Mouse (Mus musculus) lung, embryonic 14.5 days (tissue): Measurements from ENCODE around the gene Zfp184. TPM values are rescaled to one million over a fixed set of nuclear protein-coding genes. Genes with fewer than 3 reads are reported as not detected.

Source experiments
- ATAC-seq: fragments of 200-750 bp; cut with Nextera tagmentation; 2 replicates; pipeline ENCODE4 v1.8.0; 2017; ENCODE audit warnings: mild to moderate bottlenecking, moderate TSS enrichment, moderate library complexity; ENCODE audit not compliant: insufficient read depth
- DNase-seq: peaks from one replicate; pipeline ENCODE4 v3.0.0-alpha.2; 2015
- H3K27ac ChIP-seq: fragments of 300-500 bp; sonication (generic); 2 replicates; pipeline ENCODE4 v1.5.1; 2014; ENCODE audit warnings: low read depth, mild to moderate bottlenecking, moderate library complexity
- H3K27me3 ChIP-seq: fragments of 300-500 bp; sonication (generic); 2 replicates; pipeline ENCODE4 v1.6.1; 2014; ENCODE audit warnings: low read length, control low read depth; ENCODE audit not compliant: insufficient read depth
- H3K36me3 ChIP-seq: fragments of 300-500 bp; sonication (generic); 2 replicates; pipeline ENCODE4 v1.6.1; 2014; ENCODE audit warnings: control low read depth; ENCODE audit not compliant: insufficient read depth
- H3K4me1 ChIP-seq: fragments of 300-500 bp; sonication (generic); 2 replicates; pipeline ENCODE4 v1.6.1; 2014; ENCODE audit warnings: antibody characterized with exemption, control low read depth; ENCODE audit not compliant: insufficient read depth
- H3K4me2 ChIP-seq: fragments of 300-500 bp; sonication (generic); 2 replicates; pipeline ENCODE4 v1.6.1; 2014; ENCODE audit warnings: mild to moderate bottlenecking
- H3K4me3 ChIP-seq: fragments of 300-500 bp; sonication (generic); 2 replicates; pipeline ENCODE4 v1.5.1; 2014; ENCODE audit warnings: low read depth, low read length
- H3K9ac ChIP-seq: fragments of 300-500 bp; sonication (generic); 2 replicates; pipeline ENCODE4 v1.6.1; 2014
- H3K9me3 ChIP-seq: fragments of 300-500 bp; sonication (generic); 2 replicates; pipeline ENCODE4 v1.6.1; 2016; ENCODE audit warnings: low read depth, low read length, control low read depth
- CTCF ChIP-seq: IDR thresholded peaks from 2 replicates; pipeline ENCODE4 v1.5.1; 2016; ENCODE audit warnings: antibody characterized with exemption, low read depth
- WGBS: fragments of 180-500 bp; shearing (Covaris S2); extraction: QIAGEN DNeasy Blood & Tissue Kit; methylation state at CpG from one replicate; pipeline ENCODE4 v1.1.7; 2014; 5-methylcytosine and 5-hydroxymethylcytosine counted together
- polyA plus RNA-seq: library from polyadenylated mRNA; unstranded; fragments of >200 nt; fragmentation: Nextera tagmentation; extraction: Ambion mirVana; gene quantifications from 2 replicates; pipeline ENCODE4 v1.2.1, GENCODE M21; 2014

Zfp184 gene
- polyA plus RNA-seq, 1 experiment from 2014 or later = 16.0 TPM

DNA sequence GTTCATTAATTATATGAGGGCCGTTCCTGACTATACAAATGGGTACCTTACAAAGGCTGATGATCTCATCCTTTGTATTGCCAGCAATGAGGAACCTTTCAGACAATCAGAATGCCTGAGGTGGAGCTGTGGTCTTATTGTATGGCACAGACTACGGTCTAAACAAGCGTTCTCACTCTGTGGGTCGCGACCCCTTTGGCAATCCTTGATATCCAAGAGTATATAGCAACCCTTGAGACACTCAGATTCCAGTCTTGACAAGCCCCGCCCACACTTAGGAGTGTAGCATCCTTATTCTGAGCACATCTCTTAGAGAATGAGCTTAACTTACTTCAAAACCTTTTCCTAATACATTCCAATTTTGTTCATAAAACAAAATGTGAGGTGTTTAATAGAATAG is 28.8 kb upstream of the Zfp184 start:
- no peaks in the 10 kb centered on the region for H3K9me3 ChIP-seq
- no peak overlapping the region for H3K27ac ChIP-seq
- H3K27me3 ChIP-seq = peaks cover 6% of the 10 kb centered on the region; the same call in 1 of the 2 replicates
- no peak overlapping the region for H3K4me2 ChIP-seq
- TF ChIP-seq CTCF = no peak
- 0 out of 2 replicates have a peak, but pooled peaks cover 11% of the 10 kb centered on the region for H3K4me1 ChIP-seq
- no peaks in the 10 kb centered on the region for H3K36me3 ChIP-seq
- ATAC-seq (no peak), DNase-seq (no peak)
- H3K9ac ChIP-seq = no peak overlapping the region
- H3K4me3 ChIP-seq = no peak overlapping the region
- 51% methylated on average over 6 of the region's 6 CpGs for WGBS

GRCm38 (mm10) chr13:21917040-21917439 is 27.9 kb upstream of the Zfp184 start:
- Histone ChIP-seq H3K27ac (no peak overlapping the region), H3K9me3 (no peaks in the 10 kb centered on the region), H3K27me3 (peaks cover 6% of the 10 kb centered on the region; the same call in 1 of the 2 replicates), H3K36me3 (no peaks in the 10 kb centered on the region), H3K4me2 (peak overlapping the region; percentile 89), H3K9ac (peak overlapping the region; percentile 20; the same call in 1 of the 2 replicates), H3K4me3 (peak overlapping the region; percentile 54), H3K4me1 (0 out of 2 replicates have a peak, but pooled peaks cover 11% of the 10 kb centered on the region)
- ATAC-seq (no peak), DNase-seq (peak; percentile 84)
- TF ChIP-seq CTCF = no peak
- WGBS = 7% methylated on average over 13 of the region's 13 CpGs

GRCm38 (mm10) chr13:21917480-21917879 is 27.4 kb upstream of the Zfp184 start:
- ATAC-seq (no peak), DNase-seq (peak; percentile 39)
- Histone ChIP-seq H3K27ac (no peak overlapping the region), H3K4me3 (peak overlapping the region; percentile 54), H3K9ac (peak overlapping the region; percentile 20; the same call in 1 of the 2 replicates), H3K9me3 (no peaks in the 10 kb centered on the region), H3K36me3 (no peaks in the 10 kb centered on the region), H3K4me1 (0 out of 2 replicates have a peak, but pooled peaks cover 11% of the 10 kb centered on the region), H3K4me2 (peak overlapping the region; percentile 89), H3K27me3 (peaks cover 6% of the 10 kb centered on the region; the same call in 1 of the 2 replicates)
- 2% methylated on average over 11 of the region's 11 CpGs for WGBS
- no peak for TF ChIP-seq CTCF

DNA sequence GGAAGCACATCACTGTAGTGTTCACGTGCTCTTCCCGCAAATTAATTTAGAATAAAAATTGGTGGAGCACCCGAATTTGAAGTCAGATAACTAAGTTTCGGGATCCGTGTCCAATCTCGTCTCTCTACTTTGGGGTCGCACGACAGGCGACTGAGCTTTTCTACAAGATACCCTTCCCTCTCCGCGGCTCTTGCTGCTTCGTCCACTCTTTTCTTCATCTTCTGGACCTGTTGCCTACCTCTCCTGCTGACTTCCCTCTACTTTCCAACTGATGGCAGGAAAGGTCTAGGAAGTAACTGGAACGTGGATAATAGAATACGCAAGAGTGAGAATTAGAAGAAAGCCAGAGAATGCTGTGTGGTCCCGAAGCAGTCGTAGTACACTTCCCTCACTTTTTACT is 26.9 kb upstream of the Zfp184 start:
- Histone ChIP-seq H3K4me3 (peak overlapping the region; percentile 54), H3K4me1 (0 out of 2 replicates have a peak, but pooled peaks cover 11% of the 10 kb centered on the region), H3K9ac (peak overlapping the region; percentile 52), H3K36me3 (no peaks in the 10 kb centered on the region), H3K27ac (no peak overlapping the region), H3K9me3 (no peaks in the 10 kb centered on the region), H3K27me3 (peaks cover 6% of the 10 kb centered on the region; the same call in 1 of the 2 replicates), H3K4me2 (peak overlapping the region; percentile 89)
- DNase-seq = peak; percentile 31
- ATAC-seq = no peak
- TF ChIP-seq CTCF = no peak
- WGBS = under 1% methylated on average over 16 of the region's 16 CpGs

- Histone ChIP-seq H3K9me3 (no peaks in the 10 kb centered on the region), H3K4me2 (peak overlapping the region; percentile 89), H3K36me3 (no peaks in the 10 kb centered on the region), H3K4me1 (0 out of 2 replicates have a peak, but pooled peaks cover 9% of the 10 kb centered on the region), H3K9ac (peak overlapping the region; percentile 52), H3K27ac (peak overlapping the region; percentile 54; the same call in 1 of the 2 replicates), H3K4me3 (peak overlapping the region; percentile 54), H3K27me3 (peaks cover 6% of the 10 kb centered on the region; the same call in 1 of the 2 replicates)
- TF ChIP-seq CTCF = no peak
- DNase-seq (peak; percentile 91), ATAC-seq (peak; percentile 93)
- WGBS = under 1% methylated on average over 38 of the region's 38 CpGs
These were observed 26.1 kb upstream of the Zfp184 start for GRCm38 (mm10) chr13:21918570-21919419.

- no peak for ATAC-seq
- peak; percentile 59 for DNase-seq
- H3K4me2 ChIP-seq = peak overlapping the region; percentile 89
- no peaks in the 10 kb centered on the region for H3K9me3 ChIP-seq
- H3K4me3 ChIP-seq = 0 out of 2 replicates have a peak overlapping the region, but pooled peaks have one; percentile 54
- no peak for TF ChIP-seq CTCF
- H3K36me3 ChIP-seq = no peaks in the 10 kb centered on the region
- H3K27me3 ChIP-seq = peaks cover 6% of the 10 kb centered on the region; the same call in 1 of the 2 replicates
- WGBS = 5% methylated on average over 11 of the region's 11 CpGs
- no peak overlapping the region for H3K9ac ChIP-seq
- H3K27ac ChIP-seq = no peak overlapping the region
- H3K4me1 ChIP-seq = 0 out of 2 replicates have a peak, but pooled peaks cover 3% of the 10 kb centered on the region
These were observed 25.0 kb upstream of the Zfp184 start for GRCm38 (mm10) chr13:21919836-21920431.
